Mouse (Mus musculus): ENCODE data around the gene Ppp3ca.

DNA sequence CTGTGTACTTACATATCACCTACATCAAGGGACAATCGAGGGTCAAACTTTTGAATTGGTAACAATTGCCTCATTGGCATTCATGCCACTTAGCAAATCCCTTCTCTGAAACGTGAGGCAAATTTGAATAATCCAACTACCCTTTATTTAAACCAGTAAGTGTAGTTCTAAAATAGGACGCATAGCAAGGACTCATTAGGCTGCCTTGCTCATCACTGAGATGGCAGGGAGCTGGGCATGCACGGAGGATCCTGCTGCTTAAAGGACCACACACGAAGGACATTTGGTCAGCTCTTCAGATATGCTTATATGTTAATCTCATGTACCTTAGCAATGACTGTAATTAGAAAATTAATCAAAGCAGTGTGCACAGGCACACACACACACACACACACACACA, 204.6 kb downstream of the Ppp3ca start:
- TF ChIP-seq CTCF (IDR thresholded peaks at IDR 0.05; ENCODE audit: extremely low read depth, insufficient read depth, insufficient read length, insufficient replicate concordance): no peak
- TF ChIP-seq POLR2A (IDR thresholded peaks at IDR 0.05; ENCODE audit: low read depth, low read length): no peak
